Mouse (Mus musculus): ENCODE measurements around the gene Cdk17.
A peak's percentile ranks its signal among the peaks of the same experiment; 100 is the strongest.

Gene Cdk17

DNA sequence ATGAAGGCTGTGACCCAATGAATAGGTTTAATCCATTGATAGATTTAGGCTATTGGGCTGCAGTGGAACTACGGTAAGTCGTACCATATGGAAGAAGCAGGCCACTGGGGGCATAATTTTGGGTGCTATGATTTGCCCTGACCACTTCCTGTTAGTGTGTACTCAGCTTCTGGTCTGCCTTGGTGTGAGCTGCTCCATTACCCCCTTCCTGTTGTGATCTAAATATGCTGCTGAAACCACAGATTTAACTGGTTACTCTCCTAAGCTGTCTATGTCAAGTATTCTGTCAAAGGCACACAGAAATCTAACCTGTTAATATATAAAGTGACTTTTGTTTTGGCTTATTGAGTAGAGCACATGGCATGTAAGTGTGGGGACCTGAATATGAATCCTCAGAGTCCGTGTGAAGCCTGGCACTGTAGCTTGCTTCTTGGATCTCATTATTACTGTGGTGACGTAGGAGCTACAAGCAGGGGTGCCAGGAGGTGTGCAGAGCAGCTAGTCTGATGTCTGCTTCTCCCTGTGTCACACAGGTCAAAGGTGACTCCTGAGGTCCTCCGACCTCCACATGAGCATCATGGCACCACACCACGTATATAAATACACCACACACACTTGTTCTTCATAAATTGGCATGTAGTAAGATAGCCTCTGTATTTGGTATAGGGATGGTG lies 10.6 kb downstream of the Cdk17 start:
- no peak for DNase-seq

DNA sequence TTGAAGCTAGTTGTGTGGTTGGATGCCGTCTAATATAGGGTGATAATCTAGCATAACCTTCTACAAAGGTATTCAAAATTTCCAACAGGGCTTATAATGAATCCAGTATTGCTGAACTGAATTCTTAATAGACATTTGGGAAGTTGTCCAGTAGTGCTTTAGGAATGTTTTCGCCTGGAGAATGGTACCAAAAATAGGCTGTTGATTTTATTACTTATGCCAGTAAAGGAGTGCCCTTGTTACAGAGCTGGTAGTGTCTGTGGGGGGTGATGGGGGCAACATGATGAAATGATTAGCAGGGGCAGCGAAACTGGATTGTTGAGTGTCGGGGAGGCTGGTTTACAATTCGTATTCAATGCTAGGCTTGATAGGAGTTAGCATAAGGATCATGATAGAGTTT lies 16.8 kb downstream of the Cdk17 start:
- DNase-seq: no peak

- DNase-seq: no peak
Observed at GRCm38 (mm10) chr10:93177874-93178273, 17.2 kb downstream of the Cdk17 start.

DNA sequence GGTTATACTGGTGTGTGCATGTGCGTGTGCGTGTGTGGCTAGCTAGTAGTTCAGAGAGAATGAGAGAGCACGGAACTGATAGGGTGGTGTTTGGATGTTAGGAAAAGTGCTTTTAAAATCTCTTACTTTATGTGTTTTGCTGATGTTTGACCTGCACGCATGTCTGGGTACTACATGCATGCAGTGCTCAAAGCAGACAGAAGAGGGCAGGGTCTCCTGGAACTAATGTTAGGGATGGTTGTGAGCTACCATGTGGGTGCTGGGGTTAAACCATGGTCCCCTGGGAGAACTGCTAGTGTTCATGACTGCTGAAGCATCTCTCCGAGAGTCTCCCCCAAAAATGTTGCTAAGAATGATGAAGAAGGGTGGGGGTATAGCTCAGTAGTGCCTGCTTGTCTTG lies 18.0 kb downstream of the Cdk17 start:
- no peak for DNase-seq

- no peak for DNase-seq
Observed at GRCm38 (mm10) chr10:93179669-93180460, 19.2 kb downstream of the Cdk17 start.

GRCm38 (mm10) chr10:93184351-93184976 lies 23.8 kb downstream of the Cdk17 start:
- no peak for DNase-seq

DNA sequence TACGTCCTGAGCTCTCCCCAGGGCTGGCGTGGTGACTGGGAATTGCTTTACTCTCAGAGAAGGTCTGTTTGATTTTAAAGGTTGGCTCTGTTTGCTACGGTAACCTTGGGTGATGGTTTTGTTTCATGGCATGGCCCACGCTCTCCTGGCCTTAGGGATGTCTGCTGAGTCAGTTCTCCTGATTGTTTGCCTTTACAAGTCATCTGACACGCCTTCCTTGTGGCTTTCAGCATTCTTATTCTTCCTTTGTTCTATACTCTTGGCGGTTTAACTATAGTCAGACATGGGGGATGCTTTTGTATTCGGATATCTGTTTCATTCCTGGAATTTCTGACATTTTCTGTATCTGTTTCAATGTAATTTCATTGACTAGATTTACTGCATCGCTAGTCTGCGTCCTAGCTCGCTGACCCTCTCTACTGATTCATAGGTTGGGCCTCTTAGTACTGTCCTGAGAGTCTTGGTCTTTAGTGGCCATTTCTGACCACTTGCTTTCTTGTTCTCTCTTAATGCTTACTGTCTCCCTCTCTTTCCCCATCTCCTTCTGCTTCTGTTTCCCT lies 27.8 kb downstream of the Cdk17 start:
- no peak for DNase-seq

- DNase-seq: no peak
Observed at GRCm38 (mm10) chr10:93190475-93191262, 30.0 kb downstream of the Cdk17 start.

DNA sequence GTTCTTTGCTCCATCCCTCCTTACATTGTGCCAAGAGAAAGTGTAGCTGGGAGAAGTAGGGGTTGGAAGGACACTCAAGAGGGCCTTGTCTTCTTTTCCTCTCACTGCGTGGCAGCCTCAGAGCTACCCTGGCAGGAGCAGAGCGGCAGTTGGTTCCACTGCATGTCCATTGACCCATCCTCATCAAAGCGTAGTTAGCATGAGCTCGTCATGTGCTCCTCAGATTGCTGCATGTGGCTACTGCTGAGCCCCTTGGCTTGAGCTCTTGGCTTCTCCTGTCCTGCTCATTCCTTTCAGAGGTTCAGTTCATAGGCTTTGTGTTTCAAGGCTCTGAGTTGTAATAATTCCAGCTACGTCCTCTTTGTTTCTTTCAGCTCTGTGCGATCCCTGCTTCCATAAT lies 36.4 kb downstream of the Cdk17 start:
- DNase-seq: no peak

DNA sequence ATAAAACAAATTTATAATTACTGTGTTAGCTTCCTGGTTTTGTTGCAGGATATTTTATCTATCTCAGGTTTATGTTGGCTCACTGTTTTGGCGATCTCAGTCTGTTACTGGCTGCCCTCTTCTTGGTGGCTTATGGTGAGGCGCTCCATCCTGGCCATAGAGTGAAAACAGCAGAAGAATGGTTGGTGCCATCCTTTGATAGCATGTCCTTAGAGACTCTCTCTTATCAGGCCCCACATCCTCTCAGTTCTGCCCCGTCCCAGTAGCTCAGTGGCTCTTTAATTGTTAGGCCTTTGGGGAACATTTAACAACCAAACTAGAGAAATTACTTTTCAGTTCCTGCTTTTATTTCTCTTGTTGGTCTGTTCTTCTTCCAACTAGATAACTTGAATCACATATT lies 38.3 kb downstream of the Cdk17 start:
- DNase-seq: no peak

- peak; percentile 31 to 35 for DNase-seq
Observed at GRCm38 (mm10) chr10:93201846-93202458, 41.3 kb downstream of the Cdk17 start.

DNA sequence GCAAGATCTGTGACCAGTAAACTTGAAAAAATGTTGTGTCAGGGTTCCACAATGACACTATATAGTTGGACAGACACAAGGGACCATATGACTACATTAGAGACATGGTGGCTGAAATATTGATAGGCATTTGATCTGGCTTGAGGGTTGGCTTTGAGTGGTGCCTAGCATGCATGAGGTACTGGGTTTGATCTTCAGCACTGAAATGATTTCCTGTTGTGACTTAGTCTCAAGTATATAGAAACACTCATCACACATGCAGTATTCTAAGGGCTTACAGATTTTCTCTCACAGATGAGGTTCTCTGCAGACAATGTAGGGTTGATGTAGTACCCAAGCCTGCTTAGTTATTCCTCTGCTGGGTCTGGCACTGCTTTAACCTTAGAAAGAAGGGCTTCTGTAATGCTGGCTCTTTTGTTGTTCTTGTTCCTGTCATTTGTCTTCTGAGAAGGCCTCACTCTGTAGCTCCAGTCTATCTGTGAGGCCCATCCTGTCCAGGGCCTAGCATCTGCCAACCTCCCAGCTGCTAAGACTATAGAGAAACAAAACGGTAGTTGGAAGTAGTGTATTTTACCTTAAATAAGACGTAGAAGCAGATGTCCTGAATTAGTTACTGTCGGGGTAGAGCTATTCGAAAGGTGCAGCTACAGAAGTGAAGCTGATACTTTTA lies 44.7 kb downstream of the Cdk17 start:
- no peak for DNase-seq

DNA sequence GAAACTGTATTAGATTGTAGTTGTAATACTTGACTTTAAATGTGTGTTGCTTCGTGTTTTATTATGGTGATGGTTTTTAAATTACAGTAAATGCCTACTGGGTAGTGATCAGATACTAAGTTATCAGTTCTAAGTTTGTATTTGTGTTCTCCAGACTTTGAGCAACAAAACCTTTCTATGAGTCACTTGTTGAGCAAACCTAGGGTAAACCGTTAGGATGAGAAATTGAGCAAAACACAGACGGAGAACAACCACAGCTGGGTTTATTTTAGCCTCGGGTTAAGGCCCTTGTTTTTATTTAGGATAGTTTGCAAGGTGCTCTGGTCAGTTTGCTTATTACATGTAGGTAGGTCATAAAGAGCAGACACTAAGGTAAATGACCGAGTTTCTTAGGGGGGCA lies 46.5 kb downstream of the Cdk17 start:
- DNase-seq: no peak

GRCm38 (mm10) chr10:93212699-93213098 lies 52.0 kb downstream of the Cdk17 start:
- DNase-seq: no peak

DNA sequence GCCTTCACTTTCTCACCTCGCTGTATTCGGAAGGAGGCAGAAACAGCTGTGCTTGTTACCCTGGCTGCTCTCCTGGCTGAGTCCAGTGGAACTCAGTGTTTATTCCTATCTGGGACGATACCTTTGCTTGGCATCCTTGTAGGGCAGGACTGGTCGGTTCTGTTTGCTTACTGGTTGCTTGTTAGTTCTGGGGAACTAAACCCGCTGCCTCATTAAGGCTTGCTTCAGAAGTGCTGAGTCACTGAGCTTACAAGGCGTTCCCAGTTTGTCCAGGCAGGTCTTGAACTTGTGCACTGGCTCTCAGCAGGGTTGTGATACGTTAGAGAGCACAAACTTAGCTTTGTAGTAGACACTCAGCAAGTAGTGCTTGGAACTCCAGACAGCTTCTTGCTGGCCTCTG lies 52.7 kb downstream of the Cdk17 start:
- no peak for DNase-seq

GRCm38 (mm10) chr10:93214251-93214650 lies 53.6 kb downstream of the Cdk17 start:
- peak; percentile 50 to 62 for DNase-seq

- no peak for DNase-seq
Observed at GRCm38 (mm10) chr10:93215051-93215763, 54.5 kb downstream of the Cdk17 start.

- no peak for DNase-seq
Observed at GRCm38 (mm10) chr10:93225751-93226150, 65.1 kb downstream of the Cdk17 start.

DNA sequence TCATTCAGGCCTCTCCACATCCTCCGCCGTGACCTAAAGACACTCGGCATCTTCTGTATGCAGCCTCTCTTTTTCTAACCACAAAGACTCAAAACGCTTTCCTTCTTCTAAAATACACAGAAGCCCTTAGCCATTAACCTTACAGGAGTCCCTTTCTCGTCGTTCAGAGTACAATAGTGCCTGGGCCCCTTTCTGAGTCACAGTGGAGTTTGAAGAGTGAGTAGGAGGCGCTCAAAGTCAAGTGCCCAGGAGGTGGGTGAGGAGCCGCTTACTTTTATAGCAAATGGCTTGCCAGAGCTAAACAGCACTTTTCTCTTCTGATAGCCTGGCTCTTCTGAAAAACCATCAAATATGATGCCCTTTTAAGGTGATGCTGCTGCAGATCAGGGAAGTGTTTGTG lies 67.2 kb downstream of the Cdk17 start:
- no peak for DNase-seq

DNA sequence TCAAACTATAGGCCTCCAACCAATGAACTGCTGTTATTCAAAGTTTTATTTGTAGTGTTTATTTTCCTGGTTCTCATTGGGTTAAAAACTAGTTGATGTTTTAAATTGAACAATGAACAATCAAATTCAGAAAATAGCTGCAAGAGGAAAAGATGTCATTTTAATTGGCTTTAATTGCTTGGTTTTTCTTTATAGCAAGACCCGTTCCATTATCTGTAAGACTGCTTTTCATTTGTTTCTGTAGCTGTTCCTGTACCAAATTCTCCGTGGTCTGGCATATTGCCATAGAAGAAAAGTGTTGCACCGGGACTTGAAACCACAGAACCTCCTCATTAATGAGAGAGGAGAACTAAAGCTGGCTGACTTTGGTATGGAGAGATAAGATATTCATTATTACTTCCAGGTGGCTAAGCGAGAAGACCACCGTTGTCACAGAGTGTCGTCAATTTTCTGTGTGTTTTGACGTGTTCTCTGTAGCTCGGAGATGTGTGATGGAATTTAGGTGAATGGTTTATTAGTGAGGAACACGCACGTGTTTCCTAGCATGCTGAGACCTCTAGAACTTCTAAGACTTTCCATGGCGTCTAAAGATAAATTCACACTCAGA lies 67.8 kb downstream of the Cdk17 start:
- DNase-seq: no peak

GRCm38 (mm10) chr10:93231490-93231889 lies 70.8 kb downstream of the Cdk17 start:
- no peak for DNase-seq
